Comparison of ENCODE assay signal across 8 mouse cellular contexts in the genomic region with DNA sequence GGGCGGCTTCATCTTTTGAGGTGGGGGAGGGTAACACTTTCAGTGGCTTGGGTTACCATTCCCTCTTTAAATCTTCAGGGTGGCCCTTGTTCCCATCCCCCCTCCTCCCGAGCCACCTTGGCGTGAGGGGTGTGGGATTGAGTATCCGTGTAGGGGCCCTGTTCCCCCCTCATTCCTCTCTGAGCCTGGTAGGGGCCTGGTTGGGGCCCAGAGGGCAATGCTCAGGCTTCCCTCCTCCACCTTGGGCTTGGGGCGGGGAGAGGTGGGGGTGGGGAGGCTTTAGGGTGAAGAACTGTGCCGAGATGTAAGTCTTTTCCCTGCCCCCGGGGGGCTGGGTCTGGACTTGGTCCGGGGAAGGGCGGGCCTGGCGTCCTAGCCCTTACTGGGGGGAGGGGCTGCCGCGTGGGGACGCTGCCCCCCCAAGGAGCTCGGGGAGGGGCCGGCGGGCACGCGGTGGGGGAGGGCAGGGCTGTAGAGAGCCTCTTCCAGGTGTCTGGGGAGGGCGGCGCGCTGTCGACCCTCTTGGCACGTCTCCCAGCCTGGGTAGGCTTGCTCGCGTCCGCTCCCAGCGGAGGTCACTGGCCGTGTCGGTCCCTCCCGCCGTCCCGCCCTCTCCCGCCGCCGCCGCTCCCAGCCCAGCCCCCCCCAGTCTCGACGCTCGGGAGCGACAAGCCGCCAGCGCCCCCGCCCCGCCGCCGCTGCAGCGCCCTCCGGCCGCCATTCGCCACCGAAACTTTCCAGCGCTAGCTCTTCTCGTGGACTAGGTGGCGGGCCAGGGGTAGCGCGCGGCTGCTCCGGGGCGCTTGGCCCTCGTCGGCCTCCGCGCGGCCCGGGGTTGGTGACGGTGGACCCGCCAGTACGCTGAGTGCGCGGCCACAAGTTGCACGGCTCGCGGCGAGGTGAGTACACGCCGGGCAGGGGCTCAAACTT. TPM values are rescaled to one million over a fixed set of nuclear protein-coding genes. Genes with fewer than 3 reads are reported as not detected.
DNase-seq lines count a peak whose midpoint lies in the region; ATAC-seq and TF ChIP-seq lines count a peak whose summit lies in the region.

A gene (plus strand): TSS at position 643 of the 930 bp plus-strand sequence.

- peak within 1 kb of the TSS; percentile 88 for H3K9ac ChIP-seq in heart, embryonic 14.5 days (ENCODE audit: low read length)
- H3K9ac ChIP-seq in liver, embryonic 16.5 days (ENCODE audit: low read depth, low read length), result peak within 1 kb of the TSS; percentile 68
- H3K9ac ChIP-seq in neural tube, embryonic 13.5 days, result peak within 1 kb of the TSS; percentile 83

- ATAC-seq in heart, embryonic 14.5 days (ENCODE audit: insufficient number of reproducible peaks, insufficient read depth, low FRiP score, low read depth), result peak; percentile 78
- ATAC-seq in liver, embryonic 16.5 days (ENCODE audit: low read depth), result peak; percentile 78
- peak; percentile 62 for ATAC-seq in neural tube, embryonic 13.5 days (ENCODE audit: low read depth)

- H3K4me3 ChIP-seq in forebrain, embryonic 10.5 days, result peak within 1 kb of the TSS; percentile 67
- peak within 1 kb of the TSS; percentile 68 to 93 for H3K4me3 ChIP-seq in heart, embryonic 14.5 days (ENCODE audit: control insufficient read depth in 1 of 2, insufficient read depth in 1 of 2, low read depth in 1 of 2, low read length in 2 of 2)
- H3K4me3 ChIP-seq in liver, embryonic 16.5 days (ENCODE audit: low read depth, low read length), result peak within 1 kb of the TSS; percentile 70
- H3K4me3 ChIP-seq in neural tube, embryonic 13.5 days, result peak within 1 kb of the TSS; percentile 66
- peak within 1 kb of the TSS; percentile 86 for H3K4me3 ChIP-seq in testis, adult 2 months (ENCODE audit: control insufficient read depth, low read depth, low read length)

- WGBS in forebrain, embryonic 10.5 days, result 25% methylated on average over 47 of the region's 76 CpGs
- WGBS in heart, embryonic 14.5 days, result 12% methylated on average over 71 of the region's 76 CpGs
- 22% methylated on average over 60 of the region's 76 CpGs for WGBS in liver, embryonic 16.5 days (ENCODE audit: insufficient replicate concordance)
- 12% methylated on average over 49 of the region's 76 CpGs for WGBS in neural tube, embryonic 13.5 days

- TF ChIP-seq CTCF in testis, adult 2 months (IDR thresholded peaks at IDR 0.05; ENCODE audit: control insufficient read depth, insufficient read depth, insufficient replicate concordance, low read depth, low read length), result no peak

- H3K27ac ChIP-seq in forebrain, embryonic 10.5 days, result peak within 1 kb of the TSS; percentile 96
- peak within 1 kb of the TSS; percentile 95 to 96 for H3K27ac ChIP-seq in heart, embryonic 14.5 days (replicated peaks in 1 of 2; ENCODE audit: control insufficient read depth in 1 of 2, insufficient read depth in 1 of 2, low read depth in 2 of 2, low read length in 2 of 2)
- H3K27ac ChIP-seq in liver, embryonic 16.5 days (ENCODE audit: low read length), result peak within 1 kb of the TSS; percentile 74
- H3K27ac ChIP-seq in neural tube, embryonic 13.5 days (replicated peaks), result peak within 1 kb of the TSS; percentile 96
- H3K27ac ChIP-seq in testis, adult 2 months (ENCODE audit: control insufficient read depth, insufficient read depth, low read depth, low read length), result peak within 1 kb of the TSS; percentile 85

- peaks cover 6% of the 10 kb centered on the region; the same call in 1 of the 2 replicates for H3K9me3 ChIP-seq in forebrain, embryonic 10.5 days
- 0 out of 2 replicates have a peak, but pooled peaks cover 2% of the 10 kb centered on the region for H3K9me3 ChIP-seq in heart, embryonic 14.5 days (ENCODE audit: control insufficient read depth, low read length)
- no peaks in the 10 kb centered on the region for H3K9me3 ChIP-seq in liver, embryonic 16.5 days (replicated peaks; ENCODE audit: control insufficient read depth, low read length)
- H3K9me3 ChIP-seq in neural tube, embryonic 13.5 days, result no peaks in the 10 kb centered on the region

- H3K4me1 ChIP-seq in forebrain, embryonic 10.5 days, result peaks cover 34% of the 10 kb centered on the region
- H3K4me1 ChIP-seq in heart, embryonic 14.5 days (ENCODE audit: control insufficient read depth in 2 of 2, insufficient read depth in 2 of 2, low read length in 2 of 2), result peaks cover 3 to 8% of the 10 kb centered on the region in 2 experiments; a peak in 3 of 4 replicates
- peaks cover 8% of the 10 kb centered on the region for H3K4me1 ChIP-seq in liver, embryonic 16.5 days (ENCODE audit: control insufficient read depth, low read depth, low read length)
- peaks cover 28% of the 10 kb centered on the region for H3K4me1 ChIP-seq in neural tube, embryonic 13.5 days (replicated peaks)
- H3K4me1 ChIP-seq in testis, adult 2 months (ENCODE audit: control insufficient read depth, insufficient read depth, low read length), result peaks cover 2% of the 10 kb centered on the region; the same call in 1 of the 2 replicates

- H3K27me3 ChIP-seq in forebrain, embryonic 10.5 days (ENCODE audit: poor library complexity, severe bottlenecking), result no peaks in the 10 kb centered on the region
- H3K27me3 ChIP-seq in heart, embryonic 14.5 days (ENCODE audit: control insufficient read depth, insufficient read depth, low read length), result no peaks in the 10 kb centered on the region
- H3K27me3 ChIP-seq in liver, embryonic 16.5 days (ENCODE audit: control insufficient read depth, insufficient read depth, low read depth, low read length), result no peaks in the 10 kb centered on the region
- H3K27me3 ChIP-seq in neural tube, embryonic 13.5 days, result no peaks in the 10 kb centered on the region
- H3K27me3 ChIP-seq in testis, adult 2 months (ENCODE audit: control insufficient read depth, insufficient read depth, low read length), result no peaks in the 10 kb centered on the region

- no peaks in the 10 kb centered on the region for H3K36me3 ChIP-seq in forebrain, embryonic 10.5 days (replicated peaks)
- H3K36me3 ChIP-seq in heart, embryonic 14.5 days (ENCODE audit: control insufficient read depth, insufficient read depth, low read length), result no peaks in the 10 kb centered on the region
- no peaks in the 10 kb centered on the region for H3K36me3 ChIP-seq in liver, embryonic 16.5 days (ENCODE audit: control insufficient read depth, insufficient read depth)
- H3K36me3 ChIP-seq in neural tube, embryonic 13.5 days, result no peaks in the 10 kb centered on the region
- H3K36me3 ChIP-seq in testis, adult 2 months (ENCODE audit: control insufficient read depth, insufficient read depth, low read length), result no peaks in the 10 kb centered on the region

- peak within 1 kb of the TSS; percentile 66 for H3K4me2 ChIP-seq in heart, embryonic 14.5 days (ENCODE audit: low read length)
- H3K4me2 ChIP-seq in liver, embryonic 16.5 days (ENCODE audit: low read depth, low read length), result peak within 1 kb of the TSS; percentile 71
- peak within 1 kb of the TSS; percentile 62 for H3K4me2 ChIP-seq in neural tube, embryonic 13.5 days

- TF ChIP-seq POLR2A in testis, adult 2 months (IDR thresholded peaks at IDR 0.05; ENCODE audit: control insufficient read depth, low read depth, low read length), result 0 out of 2 replicates have a peak, but pooled peaks have one; percentile 23

- DNase-seq in CD4-positive, CD25-positive, alpha-beta regulatory T cell, adult 2 months (ENCODE audit: low read depth, low spot score), result peak; percentile 76
- DNase-seq in brain, adult 2 months (ENCODE audit: low read depth, low spot score), result peak; percentile 77
- peak; percentile 77 for DNase-seq in forebrain, embryonic 10.5 days (ENCODE audit: extremely low spot score, low spot score)
- peak; percentile 87 for DNase-seq in kidney, postnatal 14 days

RNA-seq across cellular contexts. Expression of the gene that starts here (rescaled TPM):
- polyA plus RNA-seq in forebrain, embryonic 10.5 days (2016; fragmentation: Nextera tagmentation; extraction: Ambion mirVana), result 71.4 and 76.7 TPM in 2 replicates
- polyA plus RNA-seq in heart, embryonic 14.5 days (2014; fragmentation: Nextera tagmentation; extraction: Ambion mirVana), result 62.7 and 64.4 TPM in 2 replicates
- polyA plus RNA-seq in liver, embryonic 16.5 days (2015; fragmentation: Nextera tagmentation; extraction: Ambion mirVana), result 14.5 and 15.3 TPM in 2 replicates
- 41.5 and 50.7 TPM in 2 replicates for polyA plus RNA-seq in neural tube, embryonic 13.5 days (2015; fragmentation: Nextera tagmentation; extraction: Ambion mirVana)
- polyA plus RNA-seq in testis, adult 2 months (2012; rRNA removed), result 4.9 and 5.1 TPM in 2 replicates

Comparison
In these comparisons a context has a peak if more than half of its experiments do, and no peak if none do; other contexts are left out.
1. Peak in every context shown above with its lines: DNase-seq, ATAC-seq, H3K4me3 ChIP-seq and H3K27ac ChIP-seq.